Mouse (Mus musculus): ENCODE results near the gene Ptprcap. TPM values are rescaled to one million over a fixed set of nuclear protein-coding genes. Genes with fewer than 3 reads are reported as not detected.

The Ptprcap gene
- total RNA-seq, 2 experiments from 2014 or later: 1.0 to 2.5 TPM

GRCm38 (mm10) chr19:4154437-4155222, 1.2 kb downstream of the Ptprcap start:
- no peak for TF ChIP-seq CTCF (conservative IDR thresholded peaks at IDR 0.05)
- Histone ChIP-seq H3K27ac (peak overlapping the region; percentile 32), H3K4me3 (no peak overlapping the region)
- DNase-seq (ENCODE audit: low spot score in 2 of 2): no peak

- TF ChIP-seq CTCF (conservative IDR thresholded peaks at IDR 0.05): no peak
- Histone ChIP-seq H3K27ac (peak overlapping the region; percentile 32), H3K4me3 (no peak overlapping the region)
- DNase-seq (ENCODE audit: low spot score in 2 of 2): no peak
Measured at GRCm38 (mm10) chr19:4155223-4156072, 2.0 kb downstream of the Ptprcap start.

GRCm38 (mm10) chr19:4156073-4156579, 2.7 kb downstream of the Ptprcap start:
- Histone ChIP-seq H3K27ac (peak overlapping the region; percentile 23; the same call in 1 of the 2 replicates), H3K4me3 (no peak overlapping the region)
- no peak for DNase-seq (ENCODE audit: low spot score in 2 of 2)
- no peak for TF ChIP-seq CTCF (conservative IDR thresholded peaks at IDR 0.05)

GRCm38 (mm10) chr19:4156771-4157170, 3.4 kb downstream of the Ptprcap start:
- H3K27ac ChIP-seq: no peak overlapping the region

GRCm38 (mm10) chr19:4159049-4159448, 5.6 kb downstream of the Ptprcap start:
- TF ChIP-seq CTCF (conservative IDR thresholded peaks at IDR 0.05): no peak
- H3K27ac ChIP-seq: no peak overlapping the region

More at GRCm38 (mm10) chr19:4156771-4157170, 3.4 kb downstream of the Ptprcap start:
- no peak for TF ChIP-seq CTCF (conservative IDR thresholded peaks at IDR 0.05)
- H3K4me3 ChIP-seq: no peak overlapping the region
- DNase-seq (ENCODE audit: low spot score in 2 of 2): no peak

GRCm38 (mm10) chr19:4162646-4163542, 9.5 kb downstream of the Ptprcap start, which contains the start of gene Rps6kb2:
TSS of gene Rps6kb2 (minus strand) at chr19:4163354.
- DNase-seq (ENCODE audit: low spot score in 2 of 2): peak; percentile 97 to 98
- TF ChIP-seq CTCF (conservative IDR thresholded peaks at IDR 0.05): no peak
- Histone ChIP-seq H3K4me3 (peak within 1 kb of the TSS; percentile 96), H3K27ac (peak within 1 kb of the TSS; percentile 88)

More at GRCm38 (mm10) chr19:4159049-4159448, 5.6 kb downstream of the Ptprcap start:
- H3K4me3 ChIP-seq: no peak overlapping the region
- DNase-seq (ENCODE audit: low spot score in 2 of 2): no peak

- no peak for TF ChIP-seq CTCF (conservative IDR thresholded peaks at IDR 0.05)
- Histone ChIP-seq H3K27ac (peak overlapping the region; percentile 88), H3K4me3 (peak overlapping the region; percentile 96)
- no peak for DNase-seq (ENCODE audit: low spot score in 2 of 2)
Measured at GRCm38 (mm10) chr19:4163543-4163887, 10.1 kb downstream of the Ptprcap start.

- no peak for TF ChIP-seq CTCF (conservative IDR thresholded peaks at IDR 0.05)
- Histone ChIP-seq H3K4me3 (no peak overlapping the region), H3K27ac (peak overlapping the region; percentile 88; the same call in 1 of the 2 replicates)
- no peak for DNase-seq (ENCODE audit: low spot score in 2 of 2)
Measured at GRCm38 (mm10) chr19:4164100-4164499, 10.7 kb downstream of the Ptprcap start.

GRCm38 (mm10) chr19:4164721-4165120, 11.3 kb downstream of the Ptprcap start:
- no peak for TF ChIP-seq CTCF (conservative IDR thresholded peaks at IDR 0.05)
- Histone ChIP-seq H3K27ac (peak overlapping the region; percentile 51; the same call in 1 of the 2 replicates), H3K4me3 (no peak overlapping the region)
- no peak for DNase-seq (ENCODE audit: low spot score in 2 of 2)

- no peak for TF ChIP-seq CTCF (conservative IDR thresholded peaks at IDR 0.05)
- no peak for DNase-seq (ENCODE audit: low spot score in 2 of 2)
- Histone ChIP-seq H3K27ac (no peak overlapping the region), H3K4me3 (no peak overlapping the region)
Measured at GRCm38 (mm10) chr19:4166678-4167476, 13.5 kb downstream of the Ptprcap start.

GRCm38 (mm10) chr19:4169378-4169784, 16.0 kb downstream of the Ptprcap start:
- Histone ChIP-seq H3K27ac (peak overlapping the region; percentile 98), H3K4me3 (peak overlapping the region; percentile 58)
- TF ChIP-seq CTCF (conservative IDR thresholded peaks at IDR 0.05): peak; percentile 89
- DNase-seq (ENCODE audit: low spot score in 2 of 2): peak; percentile 99 to 100
